Mouse (Mus musculus) megakaryocyte, embryonic 14.5 days (primary cell): ENCODE data around the gene Mllt6.

Experiments used
- FLI1 ChIP-seq: IDR thresholded peaks from 2 replicates; pipeline ENCODE4 v1.6.1; 2012; ENCODE audit warnings: low read length, inconsistent platforms, mixed read lengths
- GATA1 ChIP-seq: IDR thresholded peaks from 3 replicates; pipeline ENCODE4 v1.6.1; 2012; ENCODE audit warnings: mixed read lengths, low read length, inconsistent platforms, borderline replicate concordance

GRCm38 (mm10) chr11:97662893-97663527 lies at the start of gene Mllt6:
- no peak for TF ChIP-seq GATA1
- no peak for TF ChIP-seq FLI1
